In genomic region chr4:95933801-95934356, GRCm38 (mm10) we compare ENCODE assay signal across 17 mouse cellular contexts. TPM values are rescaled to one million over a fixed set of nuclear protein-coding genes. Genes with fewer than 3 reads are reported as not detected.
DNase-seq lines count a peak whose midpoint lies in the region; ATAC-seq lines count a peak whose summit lies in the region.
"Had no signal": no experiment of that assay in that cellular context is flagged by ENCODE, and none has a peak within 500 bp of the region (broad histone marks: within the 10 kb centered on the region; RNA-seq: fewer than 3 reads in every experiment).

No protein-coding gene starts in this region.

- peak; percentile 88 for ATAC-seq in intestine, embryonic 15.5 days
- peak; percentile 55; the same call in 1 of the 2 replicates for ATAC-seq in kidney, embryonic 14.5 days (ENCODE audit: low FRiP score, low TSS enrichment)
- ATAC-seq in midbrain, embryonic 14.5 days (ENCODE audit: low FRiP score, low TSS enrichment): no peak
- ATAC-seq: activated CD4-positive, CD25-positive, alpha-beta regulatory T cell, adult 4 months had no signal

- H3K27me3 ChIP-seq in intestine, embryonic 15.5 days (replicated peaks): no peaks in the 10 kb centered on the region
- no peaks in the 10 kb centered on the region for H3K27me3 ChIP-seq in kidney, embryonic 14.5 days (ENCODE audit: control insufficient read depth, insufficient read depth, low read length)
- no peaks in the 10 kb centered on the region for H3K27me3 ChIP-seq in midbrain, embryonic 14.5 days (ENCODE audit: control insufficient read depth, insufficient read depth, low read length)
- H3K27me3 ChIP-seq: liver, embryonic 15.5 days; neural tube, embryonic 13.5 days had no signal

- no peaks in the 10 kb centered on the region for H3K9me3 ChIP-seq in intestine, embryonic 15.5 days
- no peaks in the 10 kb centered on the region for H3K9me3 ChIP-seq in kidney, embryonic 14.5 days (ENCODE audit: control insufficient read depth, low read length)
- H3K9me3 ChIP-seq in midbrain, embryonic 14.5 days (ENCODE audit: control insufficient read depth, low read length): no peaks in the 10 kb centered on the region
- H3K9me3 ChIP-seq: hindbrain, embryonic 10.5 days; liver, embryonic 15.5 days; neural tube, embryonic 13.5 days had no signal

- peak overlapping the region; percentile 72 for H3K27ac ChIP-seq in intestine, embryonic 15.5 days
- H3K27ac ChIP-seq in kidney, embryonic 14.5 days (ENCODE audit: low read depth, low read length): peak overlapping the region; percentile 78; the same call in 1 of the 2 replicates
- H3K27ac ChIP-seq in midbrain, embryonic 14.5 days (replicated peaks; ENCODE audit: low read depth, low read length): no peak overlapping the region
- H3K27ac ChIP-seq: gastrocnemius, adult 2 months; hindbrain, embryonic 10.5 days; liver, embryonic 15.5 days; neural tube, embryonic 13.5 days had no signal

- intact Hi-C loops in heart, postnatal 25 days (cut with DNase I): no loop called here

- no peak overlapping the region for H3K4me2 ChIP-seq in intestine, embryonic 15.5 days (replicated peaks)
- no peak overlapping the region for H3K4me2 ChIP-seq in kidney, embryonic 14.5 days (replicated peaks; ENCODE audit: low read depth, low read length)
- H3K4me2 ChIP-seq in midbrain, embryonic 14.5 days (ENCODE audit: low read length): no peak overlapping the region
- H3K4me2 ChIP-seq: liver, embryonic 15.5 days; neural tube, embryonic 13.5 days had no signal

- no peaks in the 10 kb centered on the region for H3K36me3 ChIP-seq in intestine, embryonic 15.5 days
- no peaks in the 10 kb centered on the region for H3K36me3 ChIP-seq in kidney, embryonic 14.5 days (ENCODE audit: control insufficient read depth, insufficient read depth, low read length)
- no peaks in the 10 kb centered on the region for H3K36me3 ChIP-seq in midbrain, embryonic 14.5 days (ENCODE audit: control insufficient read depth, insufficient read depth, low read length)
- H3K36me3 ChIP-seq: hindbrain, embryonic 10.5 days; liver, embryonic 15.5 days; neural tube, embryonic 13.5 days had no signal

- 72% methylated on average over 9 of the region's 9 CpGs for WGBS in intestine, embryonic 15.5 days
- WGBS in kidney, embryonic 14.5 days: 72% methylated on average over 9 of the region's 9 CpGs
- 91% methylated on average over 9 of the region's 9 CpGs for WGBS in midbrain, embryonic 14.5 days

- no peak overlapping the region for H3K4me3 ChIP-seq in intestine, embryonic 15.5 days (replicated peaks)
- no peak overlapping the region for H3K4me3 ChIP-seq in kidney, embryonic 14.5 days (ENCODE audit: low read length)
- H3K4me3 ChIP-seq in midbrain, embryonic 14.5 days (replicated peaks; ENCODE audit: low read depth, low read length): no peak overlapping the region
- H3K4me3 ChIP-seq: gastrocnemius, adult 2 months; hindbrain, embryonic 10.5 days; liver, embryonic 15.5 days; neural tube, embryonic 13.5 days had no signal

- no peak overlapping the region for H3K9ac ChIP-seq in intestine, embryonic 15.5 days
- no peak overlapping the region for H3K9ac ChIP-seq in kidney, embryonic 14.5 days (ENCODE audit: low read depth, low read length)
- no peak overlapping the region for H3K9ac ChIP-seq in midbrain, embryonic 14.5 days (replicated peaks; ENCODE audit: low read length)
- H3K9ac ChIP-seq: liver, embryonic 15.5 days; neural tube, embryonic 13.5 days had no signal

- no peaks in the 10 kb centered on the region for H3K4me1 ChIP-seq in intestine, embryonic 15.5 days (replicated peaks)
- H3K4me1 ChIP-seq in kidney, embryonic 14.5 days (ENCODE audit: control insufficient read depth, insufficient read depth, low read length): no peaks in the 10 kb centered on the region
- H3K4me1 ChIP-seq in midbrain, embryonic 14.5 days (ENCODE audit: control insufficient read depth, insufficient read depth, low read length): no peaks in the 10 kb centered on the region
- H3K4me1 ChIP-seq: hindbrain, embryonic 10.5 days; liver, embryonic 15.5 days; neural tube, embryonic 13.5 days had no signal

- peak; percentile 63 for DNase-seq in 3T3-L1 (ENCODE audit: low read depth, low spot score)
- peak; percentile 63 to 77 for DNase-seq in kidney, postnatal 4 days
- DNase-seq in heart, postnatal 25 days (ENCODE audit: low spot score): no peak
- DNase-seq in neural tube, embryonic 10.5 days (ENCODE audit: extremely low spot score, low spot score): no peak
- no peak for DNase-seq in midbrain, embryonic 14.5 days
- DNase-seq: adrenal gland, postnatal 25 days; cerebellum, adult 2 months; gastrocnemius, adult 2 months; lung, postnatal 14 days; right cerebral cortex, postnatal 14 days; thymus, postnatal 25 days had no signal

RNA-seq across cellular contexts. Expression of gene Hook1, which starts 33.2 kb away (rescaled TPM):
- polyA plus RNA-seq in intestine, embryonic 15.5 days (2015; fragmentation: Nextera tagmentation; extraction: Ambion mirVana): 35.1 and 37.5 TPM in 2 replicates
- polyA plus RNA-seq in kidney, embryonic 14.5 days (2014; fragmentation: Nextera tagmentation; extraction: Ambion mirVana): 17.0 and 32.5 TPM in 2 replicates
- total RNA-seq in heart, postnatal 25 days (2021): 1 to 10 TPM; 6.8 to 7.4 TPM
- 83.5 and 94.3 TPM in 2 replicates for polyA plus RNA-seq in midbrain, embryonic 14.5 days (2014; fragmentation: Nextera tagmentation; extraction: Ambion mirVana)

Comparison
In these comparisons a context has a peak if more than half of its experiments do, and no peak if none do; other contexts are left out.
1. DNase-seq: peak in 3T3-L1 (single experiment) and kidney, postnatal 4 days (2 of 2); none in heart, postnatal 25 days (single experiment), neural tube, embryonic 10.5 days (single experiment) and midbrain, embryonic 14.5 days (single experiment).